Mouse (Mus musculus): Measurements from ENCODE around the gene Nrsn2. TPM values are rescaled to one million over a fixed set of nuclear protein-coding genes. Genes with fewer than 3 reads are reported as not detected.

Nrsn2 gene
- polyA plus RNA-seq, 1 experiment from 2014 or later: 6.2 TPM

DNA sequence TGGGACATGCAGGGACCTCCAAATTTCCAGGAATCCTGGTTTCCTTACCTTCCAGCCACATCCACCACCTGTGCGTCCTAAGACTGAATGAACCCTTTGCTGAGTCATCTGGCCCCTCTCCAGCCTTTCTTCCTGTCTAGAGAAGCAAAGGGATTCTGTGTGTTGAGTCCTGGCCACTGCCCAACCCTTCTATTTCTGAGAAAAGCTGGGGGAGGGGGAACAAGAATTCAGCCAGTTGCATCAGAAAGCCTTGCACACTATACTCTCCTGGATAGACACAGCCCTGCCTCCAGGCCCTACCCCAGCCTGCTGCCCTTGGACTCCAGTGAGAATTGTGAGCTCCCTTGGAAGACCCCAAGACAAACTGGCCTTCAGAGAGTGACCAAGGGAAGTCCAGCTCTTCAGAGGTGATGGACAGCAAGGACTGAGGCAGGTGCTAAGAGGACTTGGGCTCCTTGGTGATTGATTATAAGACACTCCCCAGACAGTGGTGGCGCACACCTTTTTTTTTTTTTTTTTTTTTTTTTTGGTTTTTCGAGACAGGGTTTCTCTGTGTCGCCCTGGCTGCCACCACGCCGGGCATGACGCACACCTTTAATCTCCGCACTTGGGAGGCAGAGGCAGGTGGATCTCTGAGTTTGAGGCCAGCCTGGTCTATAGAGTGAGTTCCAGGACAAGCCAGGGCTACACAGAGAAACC is 26.4 kb downstream of the Nrsn2 start:
- H3K9ac ChIP-seq (ENCODE audit: low read length): no peak overlapping the region
- ATAC-seq (ENCODE audit: low FRiP score): no peak
- H3K4me2 ChIP-seq: no peak overlapping the region
- no peak for DNase-seq (ENCODE audit: low spot score, missing footprints)
- no peaks in the 10 kb centered on the region for H3K9me3 ChIP-seq (ENCODE audit: control insufficient read depth, low read length)
- no peaks in the 10 kb centered on the region for H3K4me1 ChIP-seq (ENCODE audit: control insufficient read depth, insufficient read depth, low read length)
- no peaks in the 10 kb centered on the region for H3K36me3 ChIP-seq (ENCODE audit: control insufficient read depth, insufficient read depth, low read length)
- 88% methylated on average over 8 of the region's 8 CpGs for WGBS
- H3K27ac ChIP-seq (ENCODE audit: low read depth, low read length): no peak overlapping the region
- no peaks in the 10 kb centered on the region; the same call in 1 of the 2 replicates for H3K27me3 ChIP-seq (ENCODE audit: control insufficient read depth, insufficient read depth, low read length)
- H3K4me3 ChIP-seq (ENCODE audit: low read depth, low read length): no peak overlapping the region

- Histone ChIP-seq H3K4me3 (ENCODE audit: low read depth, low read length) (no peak overlapping the region), H3K27me3 (ENCODE audit: control insufficient read depth, insufficient read depth, low read length) (peaks cover 5% of the 10 kb centered on the region; the same call in 1 of the 2 replicates), H3K9me3 (ENCODE audit: control insufficient read depth, low read length) (no peaks in the 10 kb centered on the region), H3K9ac (ENCODE audit: low read length) (no peak overlapping the region), H3K4me2 (no peak overlapping the region), H3K27ac (ENCODE audit: low read depth, low read length) (no peak overlapping the region), H3K36me3 (ENCODE audit: control insufficient read depth, insufficient read depth, low read length) (no peaks in the 10 kb centered on the region), H3K4me1 (ENCODE audit: control insufficient read depth, insufficient read depth, low read length) (peaks cover 4% of the 10 kb centered on the region)
- DNase-seq (ENCODE audit: low spot score, missing footprints): no peak
- WGBS: 78% methylated on average over 6 of the region's 6 CpGs
- no peak for ATAC-seq (ENCODE audit: low FRiP score)
Measured at GRCm38 (mm10) chr2:152349205-152349604, 27.2 kb downstream of the Nrsn2 start.

DNA sequence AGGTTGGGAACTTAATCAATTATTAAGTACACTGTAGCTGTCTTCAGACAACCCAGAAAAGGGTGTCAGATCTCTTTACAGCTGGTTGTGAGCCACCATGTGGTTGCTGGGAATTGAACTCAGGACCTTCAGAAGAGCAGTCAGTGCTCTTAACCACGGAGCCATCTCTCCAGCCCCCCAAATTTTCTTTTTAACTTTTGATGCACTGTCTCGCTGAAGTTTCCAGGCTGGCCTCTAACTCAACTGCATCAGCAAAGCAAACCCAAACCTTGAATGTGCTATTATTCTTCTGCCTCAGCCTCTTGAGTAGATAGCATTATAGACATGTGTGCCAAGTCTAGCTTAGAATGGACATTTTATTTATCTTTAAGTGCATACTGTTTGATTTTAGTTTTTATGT is 28.7 kb downstream of the Nrsn2 start:
- ATAC-seq (ENCODE audit: low FRiP score) (no peak), DNase-seq (ENCODE audit: low spot score, missing footprints) (no peak)
- Histone ChIP-seq H3K9ac (ENCODE audit: low read length) (no peak overlapping the region), H3K9me3 (ENCODE audit: control insufficient read depth, low read length) (no peaks in the 10 kb centered on the region), H3K36me3 (ENCODE audit: control insufficient read depth, insufficient read depth, low read length) (no peaks in the 10 kb centered on the region), H3K4me3 (ENCODE audit: low read depth, low read length) (no peak overlapping the region), H3K4me1 (ENCODE audit: control insufficient read depth, insufficient read depth, low read length) (peaks cover 4% of the 10 kb centered on the region), H3K4me2 (no peak overlapping the region), H3K27ac (ENCODE audit: low read depth, low read length) (no peak overlapping the region), H3K27me3 (ENCODE audit: control insufficient read depth, insufficient read depth, low read length) (peaks cover 5% of the 10 kb centered on the region; the same call in 1 of the 2 replicates)
- 61% methylated on average over 2 of the region's 2 CpGs for WGBS

DNA sequence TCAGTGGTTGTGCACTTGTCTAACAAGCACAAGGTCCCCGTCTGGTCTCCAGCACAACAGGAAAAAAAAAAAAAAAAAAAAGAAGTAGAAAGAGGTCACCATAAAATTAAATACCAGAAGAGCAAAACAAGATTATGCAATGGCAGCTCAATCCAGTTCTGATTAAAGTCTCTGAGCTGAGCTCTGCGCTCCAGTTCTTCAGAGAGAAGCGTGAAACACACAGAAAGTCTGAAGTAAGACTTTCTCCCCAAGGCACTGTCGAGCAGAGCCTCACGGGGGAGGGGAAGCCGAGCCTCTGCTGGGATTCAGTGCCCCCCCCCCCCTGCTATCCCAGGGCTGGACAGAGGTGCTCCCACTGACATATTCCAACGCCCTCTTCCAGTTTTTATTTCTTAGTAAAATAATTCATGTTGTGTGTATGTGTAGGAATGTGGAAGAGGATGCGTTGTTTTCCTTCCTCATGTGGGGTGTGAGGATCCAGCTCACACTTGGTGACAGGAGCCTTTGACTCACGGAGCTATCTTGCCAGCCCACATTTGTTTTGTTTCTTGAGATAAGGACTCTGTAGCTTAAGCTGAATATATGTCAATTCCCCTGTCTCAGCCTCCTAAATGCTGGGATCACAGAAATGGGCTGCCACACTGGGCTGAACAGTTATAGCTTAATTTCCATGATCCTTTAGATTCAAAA is 29.5 kb downstream of the Nrsn2 start:
- Histone ChIP-seq H3K4me1 (ENCODE audit: control insufficient read depth, insufficient read depth, low read length) (peaks cover 4% of the 10 kb centered on the region), H3K36me3 (ENCODE audit: control insufficient read depth, insufficient read depth, low read length) (no peaks in the 10 kb centered on the region), H3K9ac (ENCODE audit: low read length) (no peak overlapping the region), H3K27ac (ENCODE audit: low read depth, low read length) (no peak overlapping the region), H3K27me3 (ENCODE audit: control insufficient read depth, insufficient read depth, low read length) (peaks cover 5% of the 10 kb centered on the region; the same call in 1 of the 2 replicates), H3K9me3 (ENCODE audit: control insufficient read depth, low read length) (no peaks in the 10 kb centered on the region), H3K4me2 (no peak overlapping the region), H3K4me3 (ENCODE audit: low read depth, low read length) (no peak overlapping the region)
- ATAC-seq (ENCODE audit: low FRiP score): no peak
- WGBS: 41% methylated on average over 9 of the region's 9 CpGs
- no peak for DNase-seq (ENCODE audit: low spot score, missing footprints)

- Histone ChIP-seq H3K4me2 (no peak overlapping the region), H3K4me3 (ENCODE audit: low read depth, low read length) (no peak overlapping the region), H3K27ac (ENCODE audit: low read depth, low read length) (no peak overlapping the region), H3K4me1 (ENCODE audit: control insufficient read depth, insufficient read depth, low read length) (peaks cover 4% of the 10 kb centered on the region), H3K27me3 (ENCODE audit: control insufficient read depth, insufficient read depth, low read length) (peaks cover 5% of the 10 kb centered on the region; the same call in 1 of the 2 replicates), H3K9me3 (ENCODE audit: control insufficient read depth, low read length) (no peaks in the 10 kb centered on the region), H3K36me3 (ENCODE audit: control insufficient read depth, insufficient read depth, low read length) (no peaks in the 10 kb centered on the region), H3K9ac (ENCODE audit: low read length) (no peak overlapping the region)
- DNase-seq (ENCODE audit: low spot score, missing footprints) (no peak), ATAC-seq (ENCODE audit: low FRiP score) (no peak)
- WGBS: 58% methylated on average over 6 of the region's 6 CpGs
Measured at GRCm38 (mm10) chr2:152345393-152345792, 31.0 kb downstream of the Nrsn2 start.

GRCm38 (mm10) chr2:152344909-152345308 is 31.5 kb downstream of the Nrsn2 start:
- Histone ChIP-seq H3K4me1 (ENCODE audit: control insufficient read depth, insufficient read depth, low read length) (peaks cover 4% of the 10 kb centered on the region), H3K4me3 (ENCODE audit: low read depth, low read length) (no peak overlapping the region), H3K4me2 (no peak overlapping the region; the same call in 1 of the 2 replicates), H3K27ac (ENCODE audit: low read depth, low read length) (no peak overlapping the region), H3K9me3 (ENCODE audit: control insufficient read depth, low read length) (no peaks in the 10 kb centered on the region), H3K36me3 (ENCODE audit: control insufficient read depth, insufficient read depth, low read length) (no peaks in the 10 kb centered on the region), H3K9ac (ENCODE audit: low read length) (no peak overlapping the region), H3K27me3 (ENCODE audit: control insufficient read depth, insufficient read depth, low read length) (peaks cover 5% of the 10 kb centered on the region; the same call in 1 of the 2 replicates)
- 67% methylated on average over 5 of the region's 5 CpGs for WGBS
- DNase-seq (ENCODE audit: low spot score, missing footprints) (peak; percentile 84), ATAC-seq (ENCODE audit: low FRiP score) (no peak)

DNA sequence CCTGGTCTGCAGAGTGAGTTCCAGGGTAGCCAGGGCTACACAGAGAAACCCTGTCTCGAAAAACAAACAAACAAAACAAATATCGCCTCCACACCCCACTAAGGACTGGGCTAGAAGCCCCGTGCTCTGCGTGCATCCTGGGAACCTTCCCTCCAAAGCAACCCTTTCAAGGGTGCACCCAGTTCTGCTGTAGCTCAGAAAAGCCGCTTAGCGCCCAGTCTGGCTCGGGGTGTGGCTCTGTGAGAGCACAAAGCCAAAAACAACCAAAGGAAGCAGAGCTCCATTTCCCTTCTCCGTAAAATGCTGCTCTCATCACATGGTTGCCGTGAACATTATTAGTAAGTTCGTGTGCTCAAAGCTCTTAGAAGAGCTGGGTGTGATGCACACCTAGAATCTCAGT is 32.1 kb downstream of the Nrsn2 start:
- Histone ChIP-seq H3K4me2 (peak overlapping the region; percentile 90), H3K27ac (ENCODE audit: low read depth, low read length) (no peak overlapping the region), H3K4me1 (ENCODE audit: control insufficient read depth, insufficient read depth, low read length) (peaks cover 4% of the 10 kb centered on the region), H3K27me3 (ENCODE audit: control insufficient read depth, insufficient read depth, low read length) (peaks cover 5% of the 10 kb centered on the region; the same call in 1 of the 2 replicates), H3K36me3 (ENCODE audit: control insufficient read depth, insufficient read depth, low read length) (no peaks in the 10 kb centered on the region), H3K9ac (ENCODE audit: low read length) (peak overlapping the region; percentile 63; the same call in 1 of the 2 replicates), H3K9me3 (ENCODE audit: control insufficient read depth, low read length) (no peaks in the 10 kb centered on the region), H3K4me3 (ENCODE audit: low read depth, low read length) (peak overlapping the region; percentile 40)
- ATAC-seq (ENCODE audit: low FRiP score) (peak; percentile 8; the same call in 1 of the 2 replicates), DNase-seq (ENCODE audit: low spot score, missing footprints) (peak; percentile 88)
- 12% methylated on average over 10 of the region's 10 CpGs for WGBS

- Histone ChIP-seq H3K9ac (ENCODE audit: low read length) (peak within 1 kb of the TSS; percentile 63), H3K36me3 (ENCODE audit: control insufficient read depth, insufficient read depth, low read length) (no peaks in the 10 kb centered on the region)
- DNase-seq (ENCODE audit: low spot score, missing footprints): peak; percentile 96
Measured at GRCm38 (mm10) chr2:152343329-152344213, 32.9 kb downstream of the Nrsn2 start, which contains the start of gene Trib3. Gene Trib3 (minus strand): TSS chr2:152344032.

More at GRCm38 (mm10) chr2:152343329-152344213, 32.9 kb downstream of the Nrsn2 start, which contains the start of gene Trib3:
- Histone ChIP-seq H3K4me3 (ENCODE audit: low read depth, low read length) (peak within 1 kb of the TSS; percentile 40), H3K27ac (ENCODE audit: low read depth, low read length) (no peak within 1 kb of the TSS), H3K4me1 (ENCODE audit: control insufficient read depth, insufficient read depth, low read length) (peaks cover 4% of the 10 kb centered on the region), H3K27me3 (ENCODE audit: control insufficient read depth, insufficient read depth, low read length) (peaks cover 5% of the 10 kb centered on the region; the same call in 1 of the 2 replicates), H3K9me3 (ENCODE audit: control insufficient read depth, low read length) (no peaks in the 10 kb centered on the region), H3K4me2 (peak within 1 kb of the TSS; percentile 90)
- ATAC-seq (ENCODE audit: low FRiP score): peak; percentile 85
- under 1% methylated on average over 51 of the region's 52 CpGs for WGBS
